Mouse (Mus musculus) heart, embryonic 15.5 days (tissue): ENCODE results near the gene Lif. TPM values are rescaled to one million over a fixed set of nuclear protein-coding genes. Genes with fewer than 3 reads are reported as not detected.

Source experiments
- ATAC-seq: fragments of 200-750 bp; cut with Nextera tagmentation; replicated peaks from 2 replicates; pipeline ENCODE4 v1.8.0; 2017; ENCODE audit warnings: low read depth, moderate TSS enrichment; ENCODE audit not compliant: insufficient number of reproducible peaks, insufficient read depth, low FRiP score
- H3K27ac ChIP-seq: fragments of 300-500 bp; sonication (generic); 2 replicates; pipeline ENCODE4 v1.5.1; 2015; ENCODE audit warnings: mild to moderate bottlenecking, inconsistent platforms
- H3K27me3 ChIP-seq: fragments of 300-500 bp; sonication (generic); 2 replicates; pipeline ENCODE4 v1.6.1; 2015; ENCODE audit warnings: inconsistent platforms
- H3K36me3 ChIP-seq: fragments of 300-500 bp; sonication (generic); 2 replicates; pipeline ENCODE4 v1.6.1; 2015; ENCODE audit warnings: mild to moderate bottlenecking, inconsistent platforms
- H3K4me1 ChIP-seq: fragments of 300-500 bp; sonication (generic); replicated peaks from 2 replicates; pipeline ENCODE4 v1.6.1; 2015; ENCODE audit warnings: inconsistent platforms
- H3K4me2 ChIP-seq: fragments of 300-500 bp; sonication (generic); 2 replicates; pipeline ENCODE4 v1.6.1; 2015; ENCODE audit warnings: inconsistent platforms, mild to moderate bottlenecking, moderate library complexity
- H3K4me3 ChIP-seq: fragments of 300-500 bp; sonication (generic); 2 replicates; pipeline ENCODE4 v1.5.1; 2015; ENCODE audit warnings: mild to moderate bottlenecking, inconsistent platforms
- H3K9ac ChIP-seq: fragments of 300-500 bp; sonication (generic); 2 replicates; pipeline ENCODE4 v1.6.1; 2015; ENCODE audit warnings: mild to moderate bottlenecking, inconsistent platforms
- H3K9me3 ChIP-seq: fragments of 300-500 bp; sonication (generic); replicated peaks from 2 replicates; pipeline ENCODE4 v1.6.1; 2016; ENCODE audit warnings: inconsistent platforms
- WGBS: fragments of 180-500 bp; shearing (Covaris S2); methylation state at CpG from one replicate; pipeline ENCODE4 v1.1.7; 2015; ENCODE audit warnings: mixed read lengths; 5-methylcytosine and 5-hydroxymethylcytosine counted together
- polyA plus RNA-seq: library from polyadenylated mRNA; unstranded; fragments of >200 nt; fragmentation: Nextera tagmentation; extraction: Ambion mirVana; gene quantifications from 2 replicates; pipeline ENCODE4 v1.2.1, GENCODE M21; 2015

Lif gene
- polyA plus RNA-seq, 1 experiment from 2014 or later = 0.23 TPM

- Histone ChIP-seq H3K4me3 (no peak overlapping the region), H3K9me3 (no peaks in the 10 kb centered on the region), H3K4me2 (0 out of 2 replicates have a peak overlapping the region, but pooled peaks have one; percentile 16), H3K4me1 (peaks cover 80% of the 10 kb centered on the region), H3K9ac (no peak overlapping the region), H3K27me3 (no peaks in the 10 kb centered on the region), H3K27ac (0 out of 2 replicates have a peak overlapping the region, but pooled peaks have one; percentile 43), H3K36me3 (no peaks in the 10 kb centered on the region)
- ATAC-seq = no peak
- WGBS = 59% methylated on average over 14 of the region's 14 CpGs
Measured at GRCm38 (mm10) chr11:4299735-4300474, 42.5 kb downstream of the Lif start.

- ATAC-seq = no peak
- H3K4me2 ChIP-seq = no peak overlapping the region
- no peaks in the 10 kb centered on the region for H3K9me3 ChIP-seq
- no peak overlapping the region for H3K4me3 ChIP-seq
- 68% methylated on average over 3 of the region's 3 CpGs for WGBS
- no peak overlapping the region for H3K9ac ChIP-seq
- no peaks in the 10 kb centered on the region for H3K27me3 ChIP-seq
- peaks cover 73% of the 10 kb centered on the region for H3K4me1 ChIP-seq
- H3K36me3 ChIP-seq = no peaks in the 10 kb centered on the region
- no peak overlapping the region for H3K27ac ChIP-seq
Measured at GRCm38 (mm10) chr11:4300683-4301082, 43.3 kb downstream of the Lif start.

- no peak overlapping the region for H3K4me3 ChIP-seq
- WGBS = 16% methylated on average over 5 of the region's 5 CpGs
- H3K9ac ChIP-seq = no peak overlapping the region; the same call in 1 of the 2 replicates
- H3K27ac ChIP-seq = peak overlapping the region; percentile 85
- H3K36me3 ChIP-seq = no peaks in the 10 kb centered on the region
- H3K27me3 ChIP-seq = 0 out of 2 replicates have a peak, but pooled peaks cover 5% of the 10 kb centered on the region
- no peaks in the 10 kb centered on the region for H3K9me3 ChIP-seq
- ATAC-seq = no peak; the same call in 1 of the 2 replicates
- H3K4me1 ChIP-seq = peaks cover 56% of the 10 kb centered on the region
- H3K4me2 ChIP-seq = no peak overlapping the region
Measured at GRCm38 (mm10) chr11:4302363-4302913, 45.1 kb downstream of the Lif start.

- Histone ChIP-seq H3K4me2 (no peak overlapping the region), H3K36me3 (no peaks in the 10 kb centered on the region), H3K4me1 (peaks cover 52% of the 10 kb centered on the region), H3K9ac (no peak overlapping the region), H3K27me3 (0 out of 2 replicates have a peak, but pooled peaks cover 5% of the 10 kb centered on the region), H3K9me3 (no peaks in the 10 kb centered on the region), H3K4me3 (no peak overlapping the region), H3K27ac (peak overlapping the region; percentile 85)
- peak; percentile 58; the same call in 1 of the 2 replicates for ATAC-seq
- WGBS = 19% methylated on average over 9 of the region's 9 CpGs
Measured at GRCm38 (mm10) chr11:4303033-4303432, 45.7 kb downstream of the Lif start.

GRCm38 (mm10) chr11:4304203-4304602 is 46.8 kb downstream of the Lif start:
- Histone ChIP-seq H3K36me3 (no peaks in the 10 kb centered on the region), H3K4me2 (no peak overlapping the region), H3K9me3 (no peaks in the 10 kb centered on the region), H3K9ac (no peak overlapping the region), H3K4me1 (peaks cover 54% of the 10 kb centered on the region), H3K27me3 (0 out of 2 replicates have a peak, but pooled peaks cover 5% of the 10 kb centered on the region), H3K27ac (no peak overlapping the region), H3K4me3 (no peak overlapping the region)
- 79% methylated on average over 4 of the region's 4 CpGs for WGBS
- no peak for ATAC-seq

GRCm38 (mm10) chr11:4305090-4305489 is 47.7 kb downstream of the Lif start:
- H3K27ac ChIP-seq = no peak overlapping the region
- H3K27me3 ChIP-seq = 0 out of 2 replicates have a peak, but pooled peaks cover 5% of the 10 kb centered on the region
- no peaks in the 10 kb centered on the region for H3K9me3 ChIP-seq
- no peak for ATAC-seq
- no peak overlapping the region for H3K4me3 ChIP-seq
- no peak overlapping the region for H3K4me2 ChIP-seq
- 81% methylated on average over 4 of the region's 4 CpGs for WGBS
- H3K36me3 ChIP-seq = no peaks in the 10 kb centered on the region
- no peak overlapping the region for H3K9ac ChIP-seq
- H3K4me1 ChIP-seq = peaks cover 46% of the 10 kb centered on the region

- 67% methylated on average over 2 of the region's 2 CpGs for WGBS
- no peak overlapping the region for H3K4me3 ChIP-seq
- no peaks in the 10 kb centered on the region for H3K9me3 ChIP-seq
Measured at GRCm38 (mm10) chr11:4306086-4306485, 48.7 kb downstream of the Lif start.

GRCm38 (mm10) chr11:4308060-4308513 is 50.7 kb downstream of the Lif start:
- no peaks in the 10 kb centered on the region for H3K9me3 ChIP-seq

More at GRCm38 (mm10) chr11:4306086-4306485, 48.7 kb downstream of the Lif start:
- Histone ChIP-seq H3K4me2 (no peak overlapping the region), H3K27ac (no peak overlapping the region), H3K27me3 (0 out of 2 replicates have a peak, but pooled peaks cover 5% of the 10 kb centered on the region), H3K36me3 (no peaks in the 10 kb centered on the region), H3K9ac (no peak overlapping the region), H3K4me1 (peaks cover 36% of the 10 kb centered on the region)
- no peak for ATAC-seq

GRCm38 (mm10) chr11:4308514-4309450 is 51.4 kb downstream of the Lif start:
- Histone ChIP-seq H3K4me2 (peak overlapping the region; percentile 27), H3K36me3 (no peaks in the 10 kb centered on the region), H3K9ac (no peak overlapping the region; the same call in 1 of the 2 replicates), H3K27ac (peak overlapping the region; percentile 40; the same call in 1 of the 2 replicates), H3K27me3 (0 out of 2 replicates have a peak, but pooled peaks cover 5% of the 10 kb centered on the region), H3K4me1 (peaks cover 18% of the 10 kb centered on the region), H3K9me3 (no peaks in the 10 kb centered on the region), H3K4me3 (0 out of 2 replicates have a peak overlapping the region, but pooled peaks have one; percentile 7)
- 33% methylated on average over 25 of the region's 25 CpGs for WGBS
- 0 out of 2 replicates have a peak, but pooled peaks have one; percentile 39 for ATAC-seq

More at GRCm38 (mm10) chr11:4308060-4308513, 50.7 kb downstream of the Lif start:
- Histone ChIP-seq H3K36me3 (no peaks in the 10 kb centered on the region), H3K27me3 (0 out of 2 replicates have a peak, but pooled peaks cover 5% of the 10 kb centered on the region), H3K4me1 (peaks cover 23% of the 10 kb centered on the region), H3K4me3 (no peak overlapping the region), H3K27ac (0 out of 2 replicates have a peak overlapping the region, but pooled peaks have one; percentile 13), H3K9ac (no peak overlapping the region), H3K4me2 (peak overlapping the region; percentile 27)
- 42% methylated on average over 6 of the region's 6 CpGs for WGBS
- no peak for ATAC-seq

- Histone ChIP-seq H3K9ac (no peak overlapping the region), H3K4me2 (no peak overlapping the region), H3K9me3 (no peaks in the 10 kb centered on the region), H3K27ac (no peak overlapping the region), H3K4me3 (no peak overlapping the region), H3K27me3 (0 out of 2 replicates have a peak, but pooled peaks cover 5% of the 10 kb centered on the region), H3K36me3 (no peaks in the 10 kb centered on the region), H3K4me1 (peaks cover 21% of the 10 kb centered on the region)
- 71% methylated on average over 4 of the region's 4 CpGs for WGBS
- ATAC-seq = no peak
Measured at GRCm38 (mm10) chr11:4309613-4310012, 52.3 kb downstream of the Lif start.
